Mouse (Mus musculus): Measurements from ENCODE around the gene Podn. TPM values are rescaled to one million over a fixed set of nuclear protein-coding genes. Genes with fewer than 3 reads are reported as not detected.
"Not testable (repeated sequence)": the region's sequence is repeated elsewhere in the genome, so short reads cannot be mapped to it uniquely, and the experiment has no call there.

Podn gene
- 1 to 10 TPM; 8.7 TPM for total RNA-seq (2021)

- no peak for DNase-seq
These were observed at the start of gene Podn for GRCm38 (mm10) chr4:108096345-108096744. Podn (minus strand) TSS chr4:108096445.

- DNase-seq, result not testable (repeated sequence)
These were observed 49.3 kb upstream of the Podn start for GRCm38 (mm10) chr4:108145554-108145953.

GRCm38 (mm10) chr4:108144880-108145279, 48.6 kb upstream of the Podn start, which contains the start of gene Scp2:
Scp2 (minus strand) TSS chr4:108144998.
- DNase-seq, result no peak

GRCm38 (mm10) chr4:108143778-108144177, 47.5 kb upstream of the Podn start:
- DNase-seq, result no peak

GRCm38 (mm10) chr4:108143178-108143577, 46.9 kb upstream of the Podn start:
- DNase-seq, result not testable (repeated sequence)

GRCm38 (mm10) chr4:108136938-108137337, 40.7 kb upstream of the Podn start:
- DNase-seq, result no peak

GRCm38 (mm10) chr4:108130452-108130851, 34.2 kb upstream of the Podn start:
- no peak for DNase-seq

- no peak for DNase-seq
These were observed 32.1 kb upstream of the Podn start for GRCm38 (mm10) chr4:108128339-108128738.

GRCm38 (mm10) chr4:108127516-108127915, 31.3 kb upstream of the Podn start:
- DNase-seq, result no peak

GRCm38 (mm10) chr4:108126260-108126659, 30.0 kb upstream of the Podn start:
- no peak for DNase-seq

GRCm38 (mm10) chr4:108124104-108124503, 27.9 kb upstream of the Podn start:
- DNase-seq, result no peak

- peak; percentile 92 to 93 for DNase-seq
These were observed 22.0 kb upstream of the Podn start for GRCm38 (mm10) chr4:108117924-108118876.

GRCm38 (mm10) chr4:108117488-108117887, 21.2 kb upstream of the Podn start:
- DNase-seq, result no peak

GRCm38 (mm10) chr4:108116466-108116865, 20.2 kb upstream of the Podn start:
- no peak for DNase-seq

- DNase-seq, result no peak
These were observed 14.5 kb upstream of the Podn start for GRCm38 (mm10) chr4:108110706-108111105.

- no peak for DNase-seq
These were observed 13.5 kb upstream of the Podn start for GRCm38 (mm10) chr4:108109728-108110127.

GRCm38 (mm10) chr4:108092741-108093397, 3.4 kb downstream of the Podn start:
- DNase-seq, result no peak

GRCm38 (mm10) chr4:108083993-108084392, 12.3 kb downstream of the Podn start:
- no peak for DNase-seq

- DNase-seq, result no peak
These were observed 13.1 kb downstream of the Podn start for GRCm38 (mm10) chr4:108083032-108083735.

GRCm38 (mm10) chr4:108082401-108082806, 13.8 kb downstream of the Podn start:
- no peak for DNase-seq

- DNase-seq, result no peak
These were observed 15.4 kb downstream of the Podn start for GRCm38 (mm10) chr4:108080876-108081275.

- no peak for DNase-seq
These were observed 16.5 kb downstream of the Podn start for GRCm38 (mm10) chr4:108079762-108080161.

GRCm38 (mm10) chr4:108079191-108079590, 17.1 kb downstream of the Podn start:
- not testable (repeated sequence) for DNase-seq
